24 mouse cellular contexts compared by ENCODE assay signal in the genomic region with DNA sequence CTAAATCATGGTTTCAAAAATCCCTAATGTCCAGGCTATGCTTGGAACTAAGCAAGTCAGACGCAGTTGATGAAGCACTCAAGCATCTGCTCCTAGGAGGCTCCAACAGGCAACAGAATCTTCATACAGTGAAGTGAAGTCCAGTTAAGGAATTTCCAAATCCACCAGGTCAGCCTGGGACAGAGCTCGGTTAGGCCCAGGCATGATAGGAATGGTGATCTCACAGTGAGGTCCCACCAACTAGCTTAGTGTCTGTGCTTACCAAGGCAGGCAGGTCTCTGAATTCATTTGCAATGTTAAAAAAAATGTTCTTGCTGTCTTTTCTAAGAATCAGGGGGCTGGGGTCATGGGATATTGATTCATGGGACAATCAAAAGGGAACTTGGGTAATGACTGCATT. TPM values are rescaled to one million over a fixed set of nuclear protein-coding genes. Genes with fewer than 3 reads are reported as not detected.
"Had no signal": no experiment of that assay in that cellular context is flagged by ENCODE, and none has a peak within 500 bp of the region (broad histone marks: within the 10 kb centered on the region; RNA-seq: fewer than 3 reads in every experiment).

No protein-coding gene starts in this region.

- H3K4me1 ChIP-seq: heart, embryonic 13.5 days; heart, embryonic 15.5 days; hindbrain, embryonic 13.5 days; hindbrain, embryonic 15.5 days; limb, embryonic 13.5 days; limb, embryonic 15.5 days; liver, embryonic 12.5 days had no signal

- H3K4me3 ChIP-seq: heart, embryonic 13.5 days; heart, embryonic 15.5 days; hindbrain, embryonic 13.5 days; hindbrain, embryonic 15.5 days; layer of hippocampus, adult 2 months; left cerebral cortex, adult 2 months; limb, embryonic 13.5 days; limb, embryonic 15.5 days; liver, embryonic 12.5 days had no signal

- H3K27me3 ChIP-seq: heart, embryonic 13.5 days; heart, embryonic 15.5 days; hindbrain, embryonic 13.5 days; hindbrain, embryonic 15.5 days; limb, embryonic 13.5 days; limb, embryonic 15.5 days; liver, embryonic 12.5 days had no signal

- H3K36me3 ChIP-seq: heart, embryonic 13.5 days; heart, embryonic 15.5 days; hindbrain, embryonic 13.5 days; hindbrain, embryonic 15.5 days; limb, embryonic 13.5 days; limb, embryonic 15.5 days; liver, embryonic 12.5 days had no signal

- DNase-seq: gastrocnemius, postnatal 14 days; gastrocnemius, postnatal 36 days; heart, adult 18-20 months; heart, postnatal 14 days; heart, postnatal 36 days; kidney, adult 18-20 months; kidney, adult 8-10 months; kidney, postnatal 10 days; kidney, postnatal 25 days; kidney, postnatal 4 days had no signal

- H3K9ac ChIP-seq: heart, embryonic 13.5 days; heart, embryonic 15.5 days; hindbrain, embryonic 13.5 days; hindbrain, embryonic 15.5 days; limb, embryonic 13.5 days; limb, embryonic 15.5 days; liver, embryonic 12.5 days; liver, embryonic 14.5 days had no signal

- H3K4me2 ChIP-seq: heart, embryonic 11.5 days; heart, embryonic 13.5 days; heart, embryonic 15.5 days; hindbrain, embryonic 13.5 days; hindbrain, embryonic 15.5 days; limb, embryonic 13.5 days; limb, embryonic 15.5 days; liver, embryonic 12.5 days had no signal

- H3K9me3 ChIP-seq: heart, embryonic 13.5 days; heart, embryonic 15.5 days; hindbrain, embryonic 13.5 days; hindbrain, embryonic 15.5 days; limb, embryonic 13.5 days; limb, embryonic 15.5 days; liver, embryonic 12.5 days had no signal

- ATAC-seq: hindbrain, postnatal 0 days; liver, embryonic 12.5 days had no signal

- H3K27ac ChIP-seq: heart, embryonic 13.5 days; heart, embryonic 15.5 days; hindbrain, embryonic 13.5 days; hindbrain, embryonic 15.5 days; hindbrain, postnatal 0 days; layer of hippocampus, adult 2 months; left cerebral cortex, adult 2 months; limb, embryonic 13.5 days; limb, embryonic 15.5 days; liver, embryonic 12.5 days; liver, embryonic 14.5 days had no signal

RNA-seq across cellular contexts. Expression of gene Oit1, which starts 51.2 kb away (rescaled TPM):
- polyA plus RNA-seq: heart, embryonic 11.5 days; heart, embryonic 13.5 days; heart, postnatal 0 days; hindbrain, embryonic 15.5 days; limb, embryonic 11.5 days; limb, embryonic 13.5 days; liver, embryonic 12.5 days had no signal
